Mouse (Mus musculus) brain, embryonic 18.5 days (tissue): ENCODE results near the gene Ccno.

Source experiments
- DNase-seq: peaks from one replicate; pipeline ENCODE4 v3.0.0-alpha.2; 2012; ENCODE audit warnings: low read depth, low spot score

The Ccno gene

DNA sequence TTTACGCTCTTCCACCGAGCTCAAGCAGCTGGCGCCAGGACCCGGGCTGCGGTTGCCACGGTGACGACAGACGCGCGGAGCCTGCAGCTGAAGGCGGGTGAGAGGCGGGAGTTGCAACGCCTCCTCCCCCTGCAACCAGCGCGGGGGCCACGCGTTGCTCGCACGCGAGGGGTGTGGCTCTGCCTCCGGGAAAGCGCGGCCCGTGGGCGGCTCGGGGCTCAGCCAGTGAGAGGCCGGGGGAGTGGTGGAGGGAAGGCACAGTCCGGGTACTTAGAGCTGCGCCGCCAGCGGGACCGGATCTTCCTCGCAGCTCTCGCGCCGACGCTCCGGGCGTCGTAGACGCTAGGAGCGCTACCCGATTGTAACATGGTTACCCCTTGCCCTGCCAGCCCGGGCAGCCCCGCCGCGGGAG lies at the start of gene Ccno:
Gene Ccno (plus strand): TSS at position 271 of the 412 bp plus-strand sequence.
- DNase-seq, result peak; percentile 85

- no peak for DNase-seq
These were observed 49.5 kb upstream of the Ccno start for GRCm38 (mm10) chr13:112938130-112938529.

DNA sequence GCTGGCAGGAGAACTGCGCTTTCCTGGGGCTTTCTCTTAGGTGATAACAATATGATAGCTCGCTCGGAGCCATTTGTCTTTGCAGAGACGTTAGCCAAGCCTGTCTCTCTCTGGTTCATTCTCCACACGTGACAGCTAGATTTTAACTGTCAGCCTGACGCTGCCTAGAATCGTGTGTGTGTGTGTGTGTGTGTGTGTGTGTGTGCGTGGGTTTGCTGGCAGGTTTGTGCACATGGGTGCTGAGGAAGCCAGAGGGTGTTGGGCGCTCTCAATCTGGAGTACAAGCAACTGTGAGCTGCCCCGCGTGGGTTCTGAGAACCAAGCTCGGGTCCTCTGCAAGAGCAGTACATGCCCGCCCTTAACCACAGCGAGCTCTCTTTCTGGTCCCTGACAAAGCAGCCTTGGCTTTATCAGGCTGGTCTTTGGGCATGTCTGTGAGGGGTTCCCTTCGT lies 45.7 kb upstream of the Ccno start:
- no peak for DNase-seq

GRCm38 (mm10) chr13:112945312-112945711 lies 42.3 kb upstream of the Ccno start:
- DNase-seq, result no peak

GRCm38 (mm10) chr13:112945900-112946299 lies 41.7 kb upstream of the Ccno start:
- DNase-seq, result no peak

DNA sequence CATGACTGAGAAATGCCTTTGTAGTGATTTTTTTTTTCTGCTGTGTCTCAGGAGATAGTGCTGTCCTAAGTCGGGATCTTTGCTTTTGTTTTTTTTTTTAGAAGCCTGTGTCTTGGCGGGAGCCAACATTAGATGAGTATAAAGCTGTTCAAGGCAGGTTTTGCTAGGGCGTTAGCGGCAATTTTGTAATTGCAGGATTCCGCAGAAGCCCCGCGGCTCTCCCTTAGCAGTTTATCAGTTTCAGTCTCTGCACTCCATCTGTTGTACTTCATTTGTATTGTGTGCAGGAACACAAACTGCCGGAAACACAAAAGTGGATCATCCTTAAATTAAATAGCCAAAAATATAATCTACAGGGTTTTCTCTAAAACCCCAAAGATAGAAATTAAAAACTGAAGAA lies 33.5 kb upstream of the Ccno start:
- DNase-seq, result no peak

- no peak for DNase-seq
These were observed 24.5 kb upstream of the Ccno start for GRCm38 (mm10) chr13:112963081-112963480.

- no peak for DNase-seq
These were observed 23.2 kb upstream of the Ccno start for GRCm38 (mm10) chr13:112964421-112964820.

DNA sequence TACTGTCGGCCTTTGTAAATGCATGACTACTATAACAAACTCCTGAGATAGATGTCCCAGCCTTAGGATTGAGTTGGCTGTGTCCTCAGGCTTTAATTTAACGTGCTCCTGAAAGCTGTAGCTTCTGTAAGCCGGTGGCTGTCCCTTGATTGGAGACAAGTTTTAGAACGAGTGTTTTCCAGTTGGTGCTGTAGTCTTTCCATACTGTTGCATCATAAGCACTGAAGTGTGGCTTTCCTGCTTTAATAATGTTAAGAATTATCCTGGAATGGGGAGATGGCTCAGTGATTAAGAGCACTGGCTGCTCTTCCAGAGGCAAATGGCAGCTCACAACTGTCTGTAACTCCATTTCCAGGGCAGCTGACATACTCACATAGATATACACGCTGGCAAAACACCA lies 20.3 kb upstream of the Ccno start:
- DNase-seq, result no peak

GRCm38 (mm10) chr13:112976720-112977119 lies 10.9 kb upstream of the Ccno start:
- no peak for DNase-seq

DNA sequence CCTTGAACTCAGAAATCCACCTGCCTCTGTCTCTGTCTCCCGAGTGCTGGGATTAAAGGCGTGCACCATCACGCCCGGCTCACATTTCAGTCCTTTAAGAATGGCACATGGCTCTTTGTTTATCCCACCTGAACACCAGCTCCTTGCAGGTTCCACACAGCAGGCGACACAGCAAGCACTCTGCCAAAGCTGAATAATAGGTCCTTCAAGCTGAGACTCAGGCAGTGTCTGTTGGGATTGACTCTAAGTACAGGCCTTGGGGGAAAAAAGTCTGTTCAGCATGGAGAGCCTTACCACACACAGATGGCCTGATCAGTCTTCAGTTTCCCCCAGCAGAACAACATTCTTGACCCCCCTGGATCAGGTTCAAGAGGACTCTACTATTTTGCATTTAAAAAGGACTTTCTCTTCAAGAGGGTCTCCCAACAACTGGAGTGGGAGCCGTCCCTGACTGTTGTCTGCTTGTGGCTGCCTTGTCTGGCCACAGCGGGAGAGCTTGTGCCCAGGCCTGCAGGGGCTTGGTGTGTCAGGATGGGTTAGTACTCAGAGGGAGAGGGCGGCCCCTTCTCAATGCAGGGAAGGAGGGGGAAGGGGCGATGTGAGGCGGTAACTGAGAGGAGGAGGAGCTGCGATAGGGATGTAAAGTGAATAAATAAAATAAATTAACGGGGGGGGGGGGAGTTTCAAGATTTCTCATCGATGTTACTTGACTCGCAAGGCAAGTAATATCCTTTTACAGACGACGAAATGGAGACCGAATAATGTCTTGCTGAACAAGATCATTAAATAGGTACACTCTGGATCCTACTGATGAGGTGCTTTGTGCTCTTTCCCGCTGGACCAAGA lies 1.8 kb upstream of the Ccno start:
- no peak for DNase-seq

DNA sequence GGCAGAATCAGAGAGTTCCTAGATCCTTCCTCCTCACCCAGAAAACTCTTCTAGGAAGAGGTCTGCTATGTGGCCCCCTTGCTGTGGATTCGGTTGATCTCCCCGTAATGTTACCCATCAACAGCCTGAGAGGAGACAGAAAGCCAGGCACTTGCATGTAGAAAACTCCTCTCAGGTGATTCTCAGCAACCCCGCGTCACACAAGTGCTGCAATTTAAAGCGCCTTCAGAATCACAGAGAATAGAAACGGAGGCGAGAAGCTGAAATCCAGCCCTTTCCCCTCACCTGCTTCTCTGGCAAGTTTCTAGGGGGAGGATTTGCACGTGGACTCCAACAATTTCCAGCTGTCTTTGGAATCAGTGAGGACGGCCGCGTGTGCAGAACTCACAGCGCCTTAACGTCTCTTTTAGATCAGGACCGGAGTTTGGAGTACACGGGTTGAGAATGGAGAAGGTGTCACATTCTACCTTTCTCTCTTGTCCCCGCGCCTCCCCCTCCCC lies 1.1 kb upstream of the Ccno start:
- no peak for DNase-seq

- DNase-seq, result no peak
These were observed 389 bp downstream of the Ccno start for GRCm38 (mm10) chr13:112987991-112988390.

GRCm38 (mm10) chr13:112988866-112989265 lies 1.3 kb downstream of the Ccno start:
- DNase-seq, result no peak

- DNase-seq, result no peak
These were observed 1.9 kb downstream of the Ccno start for GRCm38 (mm10) chr13:112989541-112989940.

DNA sequence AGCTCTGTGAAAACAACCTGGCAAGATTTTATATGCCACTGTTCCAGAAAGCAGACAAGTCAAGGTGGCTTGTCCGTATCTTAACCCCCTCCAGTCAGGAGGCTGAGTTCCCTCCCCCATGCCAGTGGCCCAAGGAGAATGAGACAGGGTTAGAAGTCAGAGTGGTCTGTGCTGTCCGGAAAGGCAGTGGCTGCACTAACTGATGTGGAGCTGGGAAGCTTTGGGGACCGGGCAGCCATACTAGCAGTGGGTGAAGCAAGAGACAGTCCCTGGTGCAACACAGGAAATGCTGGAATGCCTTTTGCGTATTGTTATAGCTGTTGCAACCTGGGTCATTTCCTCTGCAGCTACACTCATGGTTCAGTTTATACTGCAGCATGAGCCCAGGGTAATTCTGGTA lies 2.7 kb downstream of the Ccno start:
- no peak for DNase-seq

DNA sequence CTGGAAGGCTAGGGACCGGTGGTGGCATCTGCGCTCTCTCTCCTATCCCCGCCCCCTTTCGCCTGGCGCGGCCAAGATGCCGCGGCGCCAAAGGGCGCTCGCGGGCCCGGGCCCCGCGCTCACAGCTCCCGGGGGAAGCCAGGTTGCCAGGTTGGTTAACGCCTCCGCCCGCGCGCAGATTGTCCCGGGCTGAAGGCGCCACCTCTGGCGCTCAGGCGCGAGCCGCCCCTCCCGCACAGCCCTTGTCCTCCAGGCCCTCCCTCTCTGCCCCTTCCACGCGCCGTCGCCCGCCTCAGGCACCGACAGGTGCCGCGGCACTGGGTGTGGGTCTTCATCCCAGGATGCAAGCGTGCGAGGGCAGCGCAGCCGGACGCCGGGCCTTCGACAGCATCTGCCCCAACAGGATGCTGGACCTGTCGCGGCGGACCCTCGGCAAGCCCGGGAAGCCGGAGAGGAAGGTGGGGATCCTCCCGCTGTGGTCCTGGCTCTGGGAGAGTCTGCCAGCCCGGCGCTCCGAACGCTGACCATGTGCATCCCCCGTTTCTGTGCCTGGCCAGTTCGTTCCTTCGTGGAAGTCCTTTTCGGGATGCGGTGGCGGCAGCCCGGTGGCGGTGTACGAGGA lies 6.0 kb downstream of the Ccno start, which contains the start of gene Mcidas:
Gene Mcidas (plus strand): TSS at position 315 of the 622 bp plus-strand sequence.
- DNase-seq, result no peak

DNA sequence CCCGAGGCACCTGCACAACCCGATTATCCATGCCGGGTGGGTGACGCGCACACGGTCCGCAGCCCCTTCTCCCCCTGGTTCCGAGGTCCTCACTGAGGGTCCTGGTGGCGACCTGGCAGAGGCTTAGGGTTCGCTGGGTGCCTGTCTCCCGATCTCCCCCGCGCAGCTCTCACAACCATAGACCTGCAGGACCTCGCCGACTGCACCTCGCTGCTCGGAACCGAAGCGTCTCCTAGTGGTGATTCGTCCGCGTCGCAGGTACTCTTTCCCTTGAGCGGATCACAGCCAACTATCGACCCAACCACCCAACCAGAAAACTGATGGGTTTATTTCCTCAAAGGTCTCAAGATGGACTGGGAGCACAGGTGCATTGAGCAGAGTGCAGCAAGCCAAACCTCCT lies 6.6 kb downstream of the Ccno start:
- no peak for DNase-seq

GRCm38 (mm10) chr13:112996407-112996806 lies 8.8 kb downstream of the Ccno start:
- DNase-seq, result no peak

GRCm38 (mm10) chr13:112997369-112997768 lies 9.8 kb downstream of the Ccno start:
- DNase-seq, result no peak

GRCm38 (mm10) chr13:112998427-112999201 lies 11.0 kb downstream of the Ccno start:
- DNase-seq, result no peak

DNA sequence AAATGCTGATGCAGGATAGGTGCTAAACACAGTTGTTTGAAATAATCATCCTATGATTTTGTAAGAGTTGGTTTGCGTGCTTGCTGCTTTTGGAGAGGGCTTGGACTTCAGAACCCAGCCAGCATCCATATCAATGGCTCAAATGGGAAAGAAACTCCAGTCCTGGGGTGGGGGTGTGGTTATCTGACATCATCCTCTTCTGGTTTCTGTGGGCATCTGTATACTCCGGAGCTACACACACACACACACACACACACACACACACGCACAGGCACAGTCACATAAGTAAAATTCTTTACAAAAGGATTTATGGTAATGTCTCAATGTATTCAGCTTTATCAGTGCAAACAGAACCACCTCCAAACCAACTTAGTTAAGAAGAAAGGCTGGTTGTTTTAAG lies 12.5 kb downstream of the Ccno start:
- no peak for DNase-seq
